12 mouse cellular contexts compared by ENCODE assay signal in the genomic region with DNA sequence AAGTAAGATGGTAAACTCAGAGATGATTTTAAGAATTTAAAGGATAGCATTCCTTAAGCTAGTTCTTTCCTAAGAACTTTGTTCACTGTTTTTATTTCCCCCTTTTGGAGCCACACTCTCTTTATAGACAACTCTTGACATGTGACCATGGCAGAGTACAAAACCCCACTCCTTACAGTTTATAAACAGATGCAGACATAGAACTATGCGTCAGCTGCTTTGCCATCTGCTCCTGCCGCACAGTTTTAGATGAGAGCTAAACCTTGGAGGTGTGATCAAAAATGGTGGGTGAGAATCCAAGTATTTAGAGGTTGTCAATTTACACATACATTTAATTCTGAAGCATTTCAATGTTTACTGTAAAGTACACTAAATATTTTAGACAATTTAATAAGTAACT.
DNase-seq lines count a peak whose midpoint lies in the region.
"Had no signal": no experiment of that assay in that cellular context is flagged by ENCODE, and none has a peak within 500 bp of the region (broad histone marks: within the 10 kb centered on the region; RNA-seq: fewer than 3 reads in every experiment).

No protein-coding gene starts in this region.

- peak; percentile 42 to 73 for DNase-seq in layer of hippocampus, adult 18-20 months (ENCODE audit: low spot score in 2 of 2)
- DNase-seq in layer of hippocampus, postnatal 10 days (ENCODE audit: low spot score in 2 of 2), result no peak
- DNase-seq in right cerebral cortex, adult 2 months (ENCODE audit: low spot score in 2 of 2), result peak; percentile 42 to 64
- DNase-seq in right cerebral cortex, postnatal 14 days, result no peak
- peak; percentile 43 for DNase-seq in layer of hippocampus, adult 9-11 months
- no peak for DNase-seq in spleen, adult 12 weeks (ENCODE audit: low spot score)
- DNase-seq in Muller cell, postnatal 12 days (ENCODE audit: inconsistent ontology term), result no peak
- DNase-seq: adrenal gland, postnatal 10 days; cerebellum, adult 9-11 months; liver; lung, adult 18-20 months; lung, postnatal 36 days had no signal

Comparison
In these comparisons a context has a peak if more than half of its experiments do, and no peak if none do; other contexts are left out.
1. DNase-seq: peak in layer of hippocampus, adult 18-20 months (2 of 2), right cerebral cortex, adult 2 months (2 of 2) and layer of hippocampus, adult 9-11 months (single experiment); none in layer of hippocampus, postnatal 10 days (0 of 2), right cerebral cortex, postnatal 14 days (single experiment), spleen, adult 12 weeks (single experiment) and Muller cell, postnatal 12 days (single experiment).